Comparison of ENCODE assay signal across 8 mouse cellular contexts in the genomic region with DNA sequence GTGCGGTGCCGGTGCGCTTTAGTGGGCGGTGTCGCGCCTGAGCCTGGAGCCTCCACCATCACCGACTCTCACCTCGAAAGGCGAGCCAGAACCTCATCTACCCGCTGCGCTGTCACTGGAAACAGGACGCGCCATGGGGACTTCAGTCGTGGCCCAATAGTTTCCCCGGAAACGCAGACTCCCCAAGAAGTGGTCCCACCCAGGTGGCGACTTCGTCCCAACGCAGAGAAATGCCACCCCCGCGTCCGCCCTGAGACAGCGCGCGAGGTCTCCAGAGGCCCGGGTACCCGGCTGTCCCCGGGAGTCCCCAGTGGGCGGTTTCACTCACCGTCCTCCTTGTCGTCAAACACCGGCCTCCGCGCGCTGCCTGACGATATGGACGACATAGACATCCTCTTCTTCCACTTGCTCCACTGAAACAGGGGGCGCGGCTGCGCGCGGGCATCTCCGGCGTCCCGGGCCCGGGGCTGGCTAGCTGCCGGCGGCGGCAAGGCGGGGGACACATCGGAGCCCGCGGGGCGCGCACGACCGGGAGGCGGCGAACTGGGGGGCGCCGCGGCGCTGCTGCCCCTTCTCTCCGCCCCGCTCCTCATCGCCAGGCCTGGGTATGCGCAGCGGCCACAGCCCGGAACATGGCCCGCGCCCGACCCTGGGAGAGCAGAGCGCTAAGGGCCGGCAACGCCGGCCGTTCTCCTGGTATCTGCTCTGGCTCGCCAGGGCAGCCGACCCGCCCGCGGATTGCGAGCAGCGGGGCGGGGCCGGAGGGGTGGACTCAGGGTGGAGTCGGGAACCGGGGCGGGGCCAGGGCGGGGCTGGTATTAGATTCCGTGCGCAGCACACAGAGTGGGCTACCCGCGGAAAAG. TPM values are rescaled to one million over a fixed set of nuclear protein-coding genes. Genes with fewer than 3 reads are reported as not detected.
DNase-seq lines count a peak whose midpoint lies in the region; ATAC-seq and TF ChIP-seq lines count a peak whose summit lies in the region.

No protein-coding gene starts in this region.

- H3K27ac ChIP-seq in cortical plate, adult 2 months (ENCODE audit: insufficient read depth, low read length) = peak overlapping the region; percentile 67

- intact Hi-C loops in left cerebral cortex, postnatal 36 days (cut with DNase I) = loop anchor here (5.0 kb wide), 2 partner anchors 36 to 61 kb away; no protein-coding TSS in a partner anchor

- 0 out of 2 replicates have a peak, but pooled peaks have one; percentile 20 for TF ChIP-seq POLR2A in cortical plate, adult 2 months (IDR thresholded peaks at IDR 0.05; ENCODE audit: extremely low read depth, insufficient read depth, low read length)

- TF ChIP-seq CTCF in cortical plate, adult 2 months (IDR thresholded peaks at IDR 0.05; ENCODE audit: extremely low read depth, insufficient read depth, low read length) = no peak

- ATAC-seq in megakaryocyte-erythroid progenitor cell, adult 5-6 weeks (replicated peaks; ENCODE audit: low FRiP score, low TSS enrichment, poor library complexity, severe bottlenecking) = peak; percentile 91

- peaks cover 7% of the 10 kb centered on the region for H3K4me1 ChIP-seq in cortical plate, adult 2 months (ENCODE audit: control insufficient read depth, insufficient read depth, low read length)

- DNase-seq in adrenal gland, postnatal 14 days = peak; percentile 93
- peak; percentile 71 for DNase-seq in gastrocnemius, postnatal 25 days
- peak; percentile 73 for DNase-seq in induced T-regulatory cell, adult 2 months (ENCODE audit: low read depth)
- peak; percentile 73 to 81 for DNase-seq in left cerebral cortex, postnatal 36 days (ENCODE audit: low spot score in 2 of 2)
- peak; percentile 75 for DNase-seq in right cerebral cortex, postnatal 14 days
- no peak for DNase-seq in T-cell, adult 2 months (ENCODE audit: low spot score)

- peak overlapping the region; percentile 74 for H3K4me3 ChIP-seq in cortical plate, adult 2 months (ENCODE audit: insufficient read depth, low read length)

RNA-seq across cellular contexts. Expression of a gene that starts 24.8 kb away (rescaled TPM):
- 3.8 and 3.9 TPM in 2 replicates for total RNA-seq in adrenal gland, postnatal 14 days (2021)
- 11.0 and 12.9 TPM in 2 replicates for polyA plus RNA-seq in cortical plate, adult 2 months (2012; rRNA removed)
- 1 to 10 TPM; 3.2 to 3.9 TPM for total RNA-seq in gastrocnemius, postnatal 25 days (2021)
- total RNA-seq in left cerebral cortex, postnatal 36 days (2021) = 1 to 10 TPM; 6.4 TPM
- total RNA-seq in megakaryocyte-erythroid progenitor cell, adult 5-6 weeks (2014; fragmentation: Nextera tagmentation) = 2.4 TPM in 1 of 2 replicates, not detected in the other
- 0.56 and 1.4 TPM in 2 replicates for total RNA-seq in megakaryocyte-erythroid progenitor cell, adult 5-6 weeks (2017)

RNA-seq across cellular contexts. Expression of a gene that starts 25.1 kb away (rescaled TPM):
- 2.7 and 3.9 TPM in 2 replicates for total RNA-seq in adrenal gland, postnatal 14 days (2021)
- polyA plus RNA-seq in cortical plate, adult 2 months (2012; rRNA removed) = 140 and 154 TPM in 2 replicates
- total RNA-seq in gastrocnemius, postnatal 25 days (2021) = under 1 TPM; 0.36 to 0.48 TPM
- total RNA-seq in left cerebral cortex, postnatal 36 days (2021) = 100 to 1,000 TPM; 182 to 198 TPM
- not detected in 2 replicates for total RNA-seq in megakaryocyte-erythroid progenitor cell, adult 5-6 weeks (2014; fragmentation: Nextera tagmentation)
- 0.88 TPM in 1 of 2 replicates, not detected in the other for total RNA-seq in megakaryocyte-erythroid progenitor cell, adult 5-6 weeks (2017)

Comparison
In these comparisons a context has a peak if more than half of its experiments do, and no peak if none do; other contexts are left out.
1. RNA of a gene that starts 25.1 kb away (total RNA-seq): 182 to 198 TPM in left cerebral cortex, postnatal 36 days; 2.7 to 3.9 TPM in adrenal gland, postnatal 14 days, 0.36 to 0.48 TPM in gastrocnemius, postnatal 25 days and 0.88 TPM in megakaryocyte-erythroid progenitor cell, adult 5-6 weeks; every median in the first group is over 10 times any median in the second.